Mouse (Mus musculus): Measurements from ENCODE around the gene Mmp19.

DNA sequence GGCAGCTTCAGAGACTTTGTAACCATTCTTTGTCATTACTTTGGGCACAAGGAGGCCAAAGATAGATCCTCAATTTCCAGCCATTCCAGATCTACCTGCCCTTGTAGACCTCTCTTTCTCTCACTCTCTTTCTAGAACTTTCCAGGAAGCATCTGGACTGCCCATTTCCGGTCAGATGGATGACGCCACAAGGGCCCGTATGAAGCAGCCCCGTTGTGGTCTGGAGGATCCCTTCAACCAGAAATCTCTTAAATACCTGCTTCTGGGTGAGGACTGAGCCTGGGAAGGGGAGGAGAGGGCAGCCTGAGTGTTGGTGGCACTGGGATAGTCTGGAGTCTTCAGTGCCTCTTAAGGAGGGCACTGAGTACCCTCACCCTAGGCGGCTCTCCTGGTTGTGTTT is 3.7 kb downstream of the Mmp19 start:
- no peak for TF ChIP-seq POLR2A (IDR thresholded peaks at IDR 0.05; ENCODE audit: extremely low read depth, insufficient read depth, low read length)
- no peak for TF ChIP-seq CTCF (IDR thresholded peaks at IDR 0.05; ENCODE audit: low read depth, low read length)
